Mouse (Mus musculus) cortical plate, adult 2 months (tissue): ENCODE data around the gene Spns2.

Experiments
- CTCF ChIP-seq: fragments of 200-500 bp; IDR thresholded peaks from 2 replicates; pipeline ENCODE4 v1.5.1; 2011; ENCODE audit warnings: mild to moderate bottlenecking, control low read depth, low read length; ENCODE audit not compliant: insufficient read depth; ENCODE audit errors: extremely low read depth
- POLR2A ChIP-seq: fragments of 200-500 bp; IDR thresholded peaks from 2 replicates; pipeline ENCODE4 v1.6.1; 2011; ENCODE audit warnings: mild to moderate bottlenecking, low read length, control low read depth; ENCODE audit not compliant: insufficient read depth; ENCODE audit errors: extremely low read depth

GRCm38 (mm10) chr11:72440965-72441664, 48.6 kb downstream of the Spns2 start, which contains the start of gene Mybbp1a:
- no peak for TF ChIP-seq CTCF
- TF ChIP-seq POLR2A: peak; percentile 99
